Mouse (Mus musculus) liver, adult 2 months (tissue): ENCODE data around the gene Unc45b. TPM values are rescaled to one million over a fixed set of nuclear protein-coding genes. Genes with fewer than 3 reads are reported as not detected.

Experiments
- DNase-seq: peaks from one replicate; pipeline ENCODE4 v3.0.0-alpha.2; 2011; ENCODE audit warnings: low read depth, low spot score; ENCODE audit errors: extremely low read depth
- H3K27ac ChIP-seq: fragments of 200-500 bp; replicated peaks from 2 replicates; pipeline ENCODE4 v1.5.1; 2012; ENCODE audit warnings: low read depth, mild to moderate bottlenecking, control low read depth, inconsistent platforms, low read length; ENCODE audit not compliant: insufficient read depth
- H3K27me3 ChIP-seq: fragments of 200-500 bp; 2 replicates; pipeline ENCODE4 v1.6.1; 2012; ENCODE audit warnings: mild to moderate bottlenecking, moderate library complexity, low read length, inconsistent platforms; ENCODE audit not compliant: control insufficient read depth, insufficient read depth
- H3K36me3 ChIP-seq: fragments of 200-500 bp; 2 replicates; pipeline ENCODE4 v1.6.1; 2012; ENCODE audit warnings: low read length, inconsistent platforms; ENCODE audit not compliant: control insufficient read depth, insufficient read depth
- H3K4me1 ChIP-seq: fragments of 200-500 bp; 2 replicates; pipeline ENCODE4 v1.6.1; 2011; ENCODE audit warnings: low read length; ENCODE audit not compliant: control insufficient read depth, insufficient read depth
- H3K4me3 ChIP-seq: fragments of 200-500 bp; 2 replicates; pipeline ENCODE4 v1.5.1; 2011; ENCODE audit warnings: low read depth, mild to moderate bottlenecking, control low read depth, low read length, moderate library complexity; ENCODE audit not compliant: insufficient read depth
- H3K79me2 ChIP-seq: fragments of 200-500 bp; 2 replicates; pipeline ENCODE4 v1.6.1; 2012; ENCODE audit warnings: inconsistent platforms, mild to moderate bottlenecking, low read length, moderate library complexity; ENCODE audit not compliant: control insufficient read depth, insufficient read depth
- H3K9ac ChIP-seq: fragments of 200-500 bp; 2 replicates; pipeline ENCODE4 v1.6.1; 2012; ENCODE audit warnings: low read depth, mild to moderate bottlenecking, control low read depth, inconsistent platforms, low read length
- CTCF ChIP-seq: fragments of 200-500 bp; IDR thresholded peaks from 2 replicates; pipeline ENCODE4 v1.5.1; 2011; ENCODE audit warnings: low read depth, low read length, control low read depth
- POLR2A ChIP-seq: fragments of 200-500 bp; IDR thresholded peaks from 2 replicates; pipeline ENCODE4 v1.6.1; 2011; ENCODE audit warnings: low read length, control low read depth; ENCODE audit not compliant: insufficient read depth; ENCODE audit errors: extremely low read depth
- WGBS: fragments of 180-500 bp; shearing (Covaris S2); methylation state at CpG from one replicate; pipeline ENCODE4 v1.1.7; 2018; 5-methylcytosine and 5-hydroxymethylcytosine counted together
- polyA plus RNA-seq: library from polyadenylated mRNA; depleted of rRNA; stranded (reverse); fragments of >200 nt; gene quantifications from 2 replicates; pipeline ENCODE4 v1.2.3, GENCODE M21; 2012
- total RNA-seq: library from RNA; depleted of rRNA; stranded (reverse); fragments of >200 nt; gene quantifications from 2 replicates; pipeline ENCODE4 v1.2.3, GENCODE M21; 2014

Gene Unc45b
- total and polyA plus RNA-seq, 2 experiments: 0.32 to 0.46 TPM

- Histone ChIP-seq H3K36me3 (peaks cover 5% of the 10 kb centered on the region; the same call in 1 of the 2 replicates), H3K79me2 (no peaks in the 10 kb centered on the region), H3K4me1 (no peaks in the 10 kb centered on the region), H3K9ac (no peak overlapping the region), H3K4me3 (no peak overlapping the region), H3K27ac (no peak overlapping the region), H3K27me3 (no peaks in the 10 kb centered on the region)
- DNase-seq: no peak
- 95% methylated on average over 20 of the region's 20 CpGs for WGBS
- TF ChIP-seq CTCF (no peak), POLR2A (no peak)
Observed at GRCm38 (mm10) chr11:82901606-82902310, 8.6 kb upstream of the Unc45b start.

DNA sequence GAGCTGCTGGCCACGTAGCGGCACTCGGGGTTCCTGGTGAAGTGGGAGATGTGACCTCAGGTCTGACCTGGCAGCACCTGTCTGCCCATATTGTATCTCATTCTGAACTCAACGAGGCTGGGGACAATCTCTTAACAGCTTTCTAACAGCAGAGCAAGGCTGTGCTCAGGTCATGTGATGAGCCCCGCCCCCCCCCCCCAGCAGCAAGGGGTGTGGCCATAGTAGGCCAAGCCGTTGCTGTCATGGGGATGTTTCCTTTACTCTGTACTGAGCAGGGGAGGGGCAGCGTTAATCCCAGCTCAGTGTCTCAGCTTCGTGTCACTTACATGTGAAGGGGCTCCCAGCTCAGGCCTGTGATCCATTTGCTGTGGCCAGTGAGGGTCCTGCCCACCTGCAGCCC is 5.4 kb upstream of the Unc45b start:
- Histone ChIP-seq H3K79me2 (0 out of 2 replicates have a peak, but pooled peaks cover 4% of the 10 kb centered on the region), H3K4me1 (peaks cover 6% of the 10 kb centered on the region), H3K9ac (no peak overlapping the region), H3K27ac (no peak overlapping the region), H3K4me3 (no peak overlapping the region), H3K36me3 (peaks cover 5% of the 10 kb centered on the region; the same call in 1 of the 2 replicates), H3K27me3 (no peaks in the 10 kb centered on the region)
- 63% methylated on average over 8 of the region's 8 CpGs for whole genome bisulfite sequencing
- TF ChIP-seq POLR2A (no peak), CTCF (no peak)
- no peak for DNase-seq

- DNase-seq: no peak
- peaks cover 5% of the 10 kb centered on the region; the same call in 1 of the 2 replicates for H3K36me3 ChIP-seq
- H3K79me2 ChIP-seq: 0 out of 2 replicates have a peak, but pooled peaks cover 4% of the 10 kb centered on the region
- no peak overlapping the region for H3K9ac ChIP-seq
- H3K4me3 ChIP-seq: no peak overlapping the region
- peaks cover 6% of the 10 kb centered on the region for H3K4me1 ChIP-seq
- WGBS: 94% methylated on average over 5 of the region's 5 CpGs
- no peaks in the 10 kb centered on the region for H3K27me3 ChIP-seq
- TF ChIP-seq POLR2A: no peak
- TF ChIP-seq CTCF: no peak
- H3K27ac ChIP-seq: no peak overlapping the region
Observed at GRCm38 (mm10) chr11:82905816-82906215, 4.5 kb upstream of the Unc45b start.

- Histone ChIP-seq H3K27me3 (no peaks in the 10 kb centered on the region), H3K79me2 (0 out of 2 replicates have a peak, but pooled peaks cover 4% of the 10 kb centered on the region), H3K4me1 (peaks cover 6% of the 10 kb centered on the region), H3K36me3 (0 out of 2 replicates have a peak, but pooled peaks cover 1% of the 10 kb centered on the region), H3K27ac (no peak within 1 kb of the TSS), H3K9ac (peak within 1 kb of the TSS; percentile 70), H3K4me3 (peak within 1 kb of the TSS; percentile 77)
- TF ChIP-seq CTCF (peak; percentile 91), POLR2A (0 out of 2 replicates have a peak, but pooled peaks have one; percentile 20)
- peak; percentile 55 for DNase-seq
- 2% methylated on average over 73 of the region's 73 CpGs for WGBS
Observed at GRCm38 (mm10) chr11:82907651-82908607, 2.4 kb upstream of the Unc45b start, which contains the start of gene Nle1. Nle1 (minus strand) TSS chr11:82908411.

DNA sequence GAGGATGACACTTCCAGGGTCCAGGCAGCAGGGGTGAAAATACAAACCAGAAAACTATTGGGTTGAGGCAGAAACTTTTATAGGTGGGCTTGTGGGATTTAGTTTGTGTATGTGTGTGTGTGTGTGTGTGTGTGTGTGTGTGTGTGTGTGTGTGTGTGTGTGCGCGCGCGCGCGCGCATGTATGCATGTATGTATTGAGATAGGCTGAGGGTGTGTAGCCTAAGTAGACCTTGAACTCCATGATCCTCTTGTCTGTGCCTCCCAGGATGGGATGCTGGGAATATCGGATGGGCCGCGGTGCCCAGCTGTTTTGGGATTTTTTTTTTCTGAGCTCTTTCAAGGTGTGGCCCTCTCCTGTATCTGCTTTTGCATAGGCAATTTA is 1.8 kb upstream of the Unc45b start:
- Histone ChIP-seq H3K27me3 (no peaks in the 10 kb centered on the region), H3K4me1 (peaks cover 6% of the 10 kb centered on the region), H3K9ac (no peak overlapping the region), H3K4me3 (no peak overlapping the region), H3K79me2 (0 out of 2 replicates have a peak, but pooled peaks cover 4% of the 10 kb centered on the region), H3K27ac (no peak overlapping the region), H3K36me3 (no peaks in the 10 kb centered on the region)
- TF ChIP-seq CTCF (no peak), POLR2A (no peak)
- WGBS: 54% methylated on average over 10 of the region's 10 CpGs
- DNase-seq: no peak
